Mouse (Mus musculus): ENCODE data around the gene Ceacam19. TPM values are rescaled to one million over a fixed set of nuclear protein-coding genes. Genes with fewer than 3 reads are reported as not detected.

Ceacam19 gene
- polyA plus RNA-seq, 1 experiment from 2014 or later: 1.2 TPM

GRCm38 (mm10) chr7:19834055-19834454 lies 53.7 kb downstream of the Ceacam19 start:
- H3K9me3 ChIP-seq (ENCODE audit: control insufficient read depth, low read length): no peaks in the 10 kb centered on the region
- H3K4me2 ChIP-seq (ENCODE audit: low read depth, low read length): no peak overlapping the region
- DNase-seq (ENCODE audit: low spot score) (no peak), ATAC-seq (ENCODE audit: low read depth) (no peak)
- no peaks in the 10 kb centered on the region for H3K27me3 ChIP-seq (replicated peaks; ENCODE audit: control insufficient read depth, insufficient read depth, low read length)
- H3K9ac ChIP-seq (ENCODE audit: low read depth, low read length): no peak overlapping the region
- peaks cover 4% of the 10 kb centered on the region; the same call in 1 of the 2 replicates for H3K4me1 ChIP-seq (ENCODE audit: control insufficient read depth, insufficient read depth, low read length)
- 60% methylated on average over 3 of the region's 3 CpGs for WGBS
- H3K27ac ChIP-seq (replicated peaks; ENCODE audit: low read depth, low read length): no peak overlapping the region
- no peaks in the 10 kb centered on the region for H3K36me3 ChIP-seq (ENCODE audit: control insufficient read depth, insufficient read depth, low read length)
- H3K4me3 ChIP-seq (ENCODE audit: low read depth, low read length): no peak overlapping the region

- Histone ChIP-seq H3K4me2 (ENCODE audit: low read depth, low read length) (no peak overlapping the region), H3K9me3 (ENCODE audit: control insufficient read depth, low read length) (no peaks in the 10 kb centered on the region), H3K4me3 (ENCODE audit: low read depth, low read length) (no peak overlapping the region), H3K9ac (ENCODE audit: low read depth, low read length) (no peak overlapping the region), H3K4me1 (ENCODE audit: control insufficient read depth, insufficient read depth, low read length) (peaks cover 4% of the 10 kb centered on the region; the same call in 1 of the 2 replicates), H3K27ac (replicated peaks; ENCODE audit: low read depth, low read length) (no peak overlapping the region), H3K36me3 (ENCODE audit: control insufficient read depth, insufficient read depth, low read length) (no peaks in the 10 kb centered on the region), H3K27me3 (replicated peaks; ENCODE audit: control insufficient read depth, insufficient read depth, low read length) (no peaks in the 10 kb centered on the region)
- ATAC-seq (ENCODE audit: low read depth) (0 out of 2 replicates have a peak, but pooled peaks have one; percentile 50), DNase-seq (ENCODE audit: low spot score) (no peak)
- WGBS: 45% methylated on average over 9 of the region's 9 CpGs
These were observed 55.9 kb downstream of the Ceacam19 start for GRCm38 (mm10) chr7:19831837-19832236.

DNA sequence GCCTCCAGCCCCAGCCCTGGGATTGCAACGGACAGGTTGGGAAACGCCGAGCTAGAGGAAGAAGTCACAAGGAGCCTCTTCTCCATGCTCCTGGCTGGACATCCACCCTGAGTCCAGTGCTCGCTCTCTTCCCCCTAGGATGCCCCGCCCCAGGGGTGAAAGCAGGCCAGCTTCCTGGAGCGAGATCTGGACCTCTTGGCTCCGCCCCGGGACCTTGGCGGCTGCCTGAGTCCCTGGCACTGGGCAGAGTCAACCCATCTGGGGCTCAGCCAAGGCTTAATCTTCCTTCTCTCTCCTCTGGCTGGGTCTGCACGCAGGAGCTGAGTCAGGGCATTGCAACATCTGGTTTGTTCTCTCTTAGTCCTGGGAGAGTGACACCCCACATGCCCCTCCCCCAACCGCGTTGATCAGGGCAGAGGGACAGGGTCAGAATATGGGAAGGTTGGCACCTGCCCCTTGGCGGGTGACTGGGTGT lies 57.0 kb downstream of the Ceacam19 start:
- Histone ChIP-seq H3K9ac (ENCODE audit: low read depth, low read length) (no peak overlapping the region), H3K9me3 (ENCODE audit: control insufficient read depth, low read length) (no peaks in the 10 kb centered on the region), H3K27ac (replicated peaks; ENCODE audit: low read depth, low read length) (no peak overlapping the region), H3K4me2 (ENCODE audit: low read depth, low read length) (peak overlapping the region; percentile 30), H3K4me1 (ENCODE audit: control insufficient read depth, insufficient read depth, low read length) (peaks cover 4% of the 10 kb centered on the region; the same call in 1 of the 2 replicates), H3K4me3 (ENCODE audit: low read depth, low read length) (no peak overlapping the region), H3K27me3 (replicated peaks; ENCODE audit: control insufficient read depth, insufficient read depth, low read length) (no peaks in the 10 kb centered on the region), H3K36me3 (ENCODE audit: control insufficient read depth, insufficient read depth, low read length) (no peaks in the 10 kb centered on the region)
- ATAC-seq (ENCODE audit: low read depth) (peak; percentile 70), DNase-seq (ENCODE audit: low spot score) (peak; percentile 78)
- 30% methylated on average over 12 of the region's 13 CpGs for WGBS

- Histone ChIP-seq H3K4me2 (ENCODE audit: low read depth, low read length) (no peak overlapping the region), H3K36me3 (ENCODE audit: control insufficient read depth, insufficient read depth, low read length) (no peaks in the 10 kb centered on the region), H3K9me3 (ENCODE audit: control insufficient read depth, low read length) (no peaks in the 10 kb centered on the region), H3K4me3 (ENCODE audit: low read depth, low read length) (no peak overlapping the region), H3K9ac (ENCODE audit: low read depth, low read length) (no peak overlapping the region), H3K27me3 (replicated peaks; ENCODE audit: control insufficient read depth, insufficient read depth, low read length) (no peaks in the 10 kb centered on the region), H3K4me1 (ENCODE audit: control insufficient read depth, insufficient read depth, low read length) (peaks cover 6% of the 10 kb centered on the region), H3K27ac (replicated peaks; ENCODE audit: low read depth, low read length) (no peak overlapping the region)
- WGBS: 79% methylated on average over 3 of the region's 3 CpGs
- DNase-seq (ENCODE audit: low spot score) (no peak), ATAC-seq (ENCODE audit: low read depth) (no peak)
These were observed 58.1 kb downstream of the Ceacam19 start for GRCm38 (mm10) chr7:19829694-19830093.

DNA sequence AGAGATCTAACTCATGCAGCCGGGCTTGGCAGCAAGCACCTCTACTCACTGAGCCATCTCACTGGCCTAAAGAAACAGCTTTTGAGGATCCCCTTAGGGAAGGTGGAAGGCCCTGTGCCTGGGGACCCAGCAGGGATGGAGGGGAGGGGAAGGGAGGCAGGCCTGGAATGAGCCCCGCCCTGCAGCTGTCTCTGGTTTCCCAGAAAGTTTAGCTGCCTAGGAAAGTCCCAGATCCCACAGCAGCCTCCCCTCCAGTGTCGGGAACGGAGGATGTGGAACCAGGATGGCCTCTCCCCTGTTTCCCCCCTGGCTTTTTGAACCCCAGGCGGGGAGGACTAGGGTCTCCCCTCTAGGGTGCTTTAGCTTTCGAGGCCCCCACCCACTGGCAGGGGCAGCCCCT lies 61.0 kb downstream of the Ceacam19 start:
- Histone ChIP-seq H3K4me3 (ENCODE audit: low read depth, low read length) (no peak overlapping the region), H3K9me3 (ENCODE audit: control insufficient read depth, low read length) (no peaks in the 10 kb centered on the region), H3K4me1 (ENCODE audit: control insufficient read depth, insufficient read depth, low read length) (peaks cover 27% of the 10 kb centered on the region), H3K4me2 (ENCODE audit: low read depth, low read length) (no peak overlapping the region), H3K9ac (ENCODE audit: low read depth, low read length) (no peak overlapping the region), H3K27me3 (replicated peaks; ENCODE audit: control insufficient read depth, insufficient read depth, low read length) (peaks cover 6% of the 10 kb centered on the region), H3K36me3 (ENCODE audit: control insufficient read depth, insufficient read depth, low read length) (no peaks in the 10 kb centered on the region), H3K27ac (replicated peaks; ENCODE audit: low read depth, low read length) (no peak overlapping the region)
- ATAC-seq (ENCODE audit: low read depth) (no peak), DNase-seq (ENCODE audit: low spot score) (peak; percentile 45)
- WGBS: 31% methylated on average over 4 of the region's 6 CpGs

Other genes with a start within 250 kb of the Ceacam19 start
- 77.9 and 87.9 TPM in 2 replicates for gene Clptm1, start 222.9 kb downstream of the Ceacam19 start, polyA plus RNA-seq (2014; fragmentation: Nextera tagmentation; extraction: Ambion mirVana)
- gene Apoc2, start 210.0 kb downstream of the Ceacam19 start, polyA plus RNA-seq (2014; fragmentation: Nextera tagmentation; extraction: Ambion mirVana): 0.78 and 0.80 TPM in 2 replicates
- gene Gm44805, start 206.5 kb downstream of the Ceacam19 start, polyA plus RNA-seq (2014; fragmentation: Nextera tagmentation; extraction: Ambion mirVana): not detected in 2 replicates
- gene Apoc4, start 206.5 kb downstream of the Ceacam19 start, polyA plus RNA-seq (2014; fragmentation: Nextera tagmentation; extraction: Ambion mirVana): not detected in 2 replicates
- gene Apoc1, start 195.3 kb downstream of the Ceacam19 start, polyA plus RNA-seq (2014; fragmentation: Nextera tagmentation; extraction: Ambion mirVana): 16.1 and 19.0 TPM in 2 replicates
- gene Apoe, start 188.8 kb downstream of the Ceacam19 start, polyA plus RNA-seq (2014; fragmentation: Nextera tagmentation; extraction: Ambion mirVana): 482 and 510 TPM in 2 replicates
- 114 and 125 TPM in 2 replicates for gene Tomm40, start 172.5 kb downstream of the Ceacam19 start, polyA plus RNA-seq (2014; fragmentation: Nextera tagmentation; extraction: Ambion mirVana)
- gene Nectin2, start 137.5 kb downstream of the Ceacam19 start, polyA plus RNA-seq (2014; fragmentation: Nextera tagmentation; extraction: Ambion mirVana): 55.2 and 62.0 TPM in 2 replicates
- 101 and 114 TPM in 2 replicates for gene Bcam, start 116.9 kb downstream of the Ceacam19 start, polyA plus RNA-seq (2014; fragmentation: Nextera tagmentation; extraction: Ambion mirVana)
- 4.7 TPM in 2 replicates for gene Cblc, start 91.2 kb downstream of the Ceacam19 start, polyA plus RNA-seq (2014; fragmentation: Nextera tagmentation; extraction: Ambion mirVana)
- gene Bcl3, start 65.2 kb downstream of the Ceacam19 start, polyA plus RNA-seq (2014; fragmentation: Nextera tagmentation; extraction: Ambion mirVana): 4.3 and 4.6 TPM in 2 replicates
- gene Gm19345, start 36.0 kb downstream of the Ceacam19 start, polyA plus RNA-seq (2014; fragmentation: Nextera tagmentation; extraction: Ambion mirVana): 0.69 and 0.75 TPM in 2 replicates
- not detected in 2 replicates for gene Ceacam16, start 26.7 kb downstream of the Ceacam19 start, polyA plus RNA-seq (2014; fragmentation: Nextera tagmentation; extraction: Ambion mirVana)
- gene Pvr, start 33.2 kb upstream of the Ceacam19 start, polyA plus RNA-seq (2014; fragmentation: Nextera tagmentation; extraction: Ambion mirVana): 9.0 and 10.2 TPM in 2 replicates
- gene Igsf23, start 62.8 kb upstream of the Ceacam19 start, polyA plus RNA-seq (2014; fragmentation: Nextera tagmentation; extraction: Ambion mirVana): not detected in 2 replicates
- gene Ceacam20, start 77.4 kb upstream of the Ceacam19 start, polyA plus RNA-seq (2014; fragmentation: Nextera tagmentation; extraction: Ambion mirVana): not detected in 2 replicates
- not detected in 2 replicates for gene Nlrp9b, start 103.5 kb upstream of the Ceacam19 start, polyA plus RNA-seq (2014; fragmentation: Nextera tagmentation; extraction: Ambion mirVana)
- not detected in 2 replicates for gene Vmn1r91, start 211.7 kb upstream of the Ceacam19 start, polyA plus RNA-seq (2014; fragmentation: Nextera tagmentation; extraction: Ambion mirVana)
- not detected in 2 replicates for gene Gm16442, start 234.6 kb upstream of the Ceacam19 start, polyA plus RNA-seq (2014; fragmentation: Nextera tagmentation; extraction: Ambion mirVana)